Mouse (Mus musculus) left cerebral cortex, adult 11 months (tissue): ENCODE measurements around the gene Dgke.
"Not testable (repeated sequence)": the region's sequence is repeated elsewhere in the genome, so short reads cannot be mapped to it uniquely, and the experiment has no call there.

Experiments used
- DNase-seq: peaks from one replicate; pipeline ENCODE4 v3.0.0; 2022; ENCODE audit warnings: low spot score

Gene Dgke

GRCm38 (mm10) chr11:89002621-89003020 lies 64.0 kb downstream of the Dgke start:
- DNase-seq = no peak

GRCm38 (mm10) chr11:89002068-89002467 lies 64.6 kb downstream of the Dgke start:
- no peak for DNase-seq

DNA sequence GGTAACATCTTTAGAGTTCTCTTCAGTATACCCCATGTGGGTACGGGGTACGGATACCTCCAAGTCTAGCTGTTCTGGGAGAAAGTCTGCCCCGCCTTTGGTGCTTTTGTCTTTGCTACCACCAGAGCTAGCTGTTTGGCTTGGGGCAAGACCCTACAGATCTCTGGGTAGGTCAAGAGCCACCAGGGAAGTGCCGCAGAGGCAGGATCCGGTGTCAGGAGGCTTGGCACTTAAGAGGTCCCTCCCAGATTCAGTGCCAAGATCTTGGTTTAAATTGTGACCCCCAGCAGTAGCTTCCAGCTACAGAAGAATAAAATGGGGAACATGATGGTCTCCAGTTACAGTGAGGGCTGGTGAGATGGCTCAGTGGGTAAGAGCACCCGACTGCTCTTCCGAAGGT lies 65.1 kb downstream of the Dgke start:
- no peak for DNase-seq

- no peak for DNase-seq
Measured at GRCm38 (mm10) chr11:89000527-89000819, 66.2 kb downstream of the Dgke start.

DNA sequence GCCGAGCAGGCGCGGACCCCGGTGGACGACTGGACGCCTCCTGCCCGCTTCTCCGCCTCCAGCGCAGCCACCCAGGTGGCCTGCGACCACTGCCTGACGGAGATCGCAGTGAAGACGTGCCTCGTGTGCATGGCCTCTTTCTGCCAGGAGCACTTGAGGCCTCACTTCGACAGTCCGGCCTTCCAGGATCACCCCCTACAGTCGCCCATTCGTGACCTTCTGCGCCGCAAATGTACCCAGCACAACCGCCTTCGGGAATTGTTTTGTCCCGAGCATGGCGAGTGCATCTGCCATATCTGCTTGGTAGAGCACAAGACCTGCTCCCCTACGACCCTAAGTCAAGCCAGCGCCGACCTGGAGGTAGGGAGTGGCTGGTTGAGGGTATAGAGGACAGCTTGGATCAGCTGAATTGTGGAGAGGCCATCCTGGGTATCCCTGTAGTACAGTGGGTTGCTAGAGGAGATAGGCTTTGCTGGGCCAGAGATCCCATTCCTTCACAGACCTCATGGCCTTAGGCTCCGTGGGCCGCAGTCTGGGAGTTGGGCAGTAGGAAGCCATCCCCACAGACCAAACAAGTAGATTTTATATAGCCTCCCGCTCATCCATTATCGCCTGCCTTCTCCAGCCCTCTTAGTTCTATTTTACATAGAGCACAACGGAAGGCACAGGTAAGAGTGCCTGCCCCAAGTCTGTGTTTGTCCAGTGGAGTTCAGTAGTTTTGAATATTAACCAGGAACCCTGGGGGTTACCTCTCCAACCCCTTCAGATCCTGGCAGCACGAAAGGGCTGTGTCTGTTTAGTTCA lies 66.7 kb downstream of the Dgke start:
- no peak for DNase-seq

DNA sequence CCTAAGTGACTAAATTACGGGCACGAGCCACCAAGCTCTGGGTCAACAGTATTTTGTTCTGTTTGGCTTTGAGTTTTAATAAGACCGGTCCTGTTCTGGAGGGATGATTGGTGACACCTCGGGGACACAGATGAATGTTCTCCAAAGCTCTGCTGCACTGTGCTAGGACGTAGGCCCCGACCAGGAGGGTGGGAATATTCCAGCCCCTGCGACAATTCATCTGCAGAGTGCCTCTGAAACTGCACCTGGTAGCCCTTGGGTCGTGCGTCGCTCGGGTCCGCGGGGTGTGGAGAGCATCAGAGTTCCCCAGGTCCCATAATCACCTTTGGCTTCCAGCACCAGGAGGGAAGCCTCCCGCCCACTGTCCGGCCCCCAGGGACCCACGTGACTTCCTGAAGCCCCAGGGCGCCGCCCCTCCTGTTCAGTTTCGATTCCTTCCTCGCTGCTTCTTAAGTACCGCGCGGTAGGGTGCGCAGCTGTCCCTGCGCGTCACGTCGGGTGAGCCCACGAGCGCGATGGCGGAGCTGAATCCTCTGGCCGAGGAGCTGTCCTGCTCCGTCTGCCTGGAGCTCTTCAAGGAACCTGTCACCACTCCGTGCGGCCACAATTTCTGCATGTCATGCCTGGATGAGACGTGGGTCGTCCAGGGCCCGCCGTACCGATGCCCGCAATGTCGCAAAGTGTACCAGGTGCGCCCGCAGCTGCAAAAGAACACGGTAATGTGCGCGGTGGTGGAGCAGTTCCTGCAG lies 67.5 kb downstream of the Dgke start, which contains the start of gene Trim25:
TSS of gene Trim25 (plus strand) at position 403 of the 749 bp plus-strand sequence.
- peak; percentile 33 for DNase-seq

- DNase-seq = no peak
Measured at GRCm38 (mm10) chr11:88998406-88998805, 68.2 kb downstream of the Dgke start.

- DNase-seq = not testable (repeated sequence)
Measured at GRCm38 (mm10) chr11:88997343-88997742, 69.3 kb downstream of the Dgke start.

- DNase-seq = no peak
Measured at GRCm38 (mm10) chr11:88996427-88996826, 70.2 kb downstream of the Dgke start.

GRCm38 (mm10) chr11:88995616-88996015 lies 71.0 kb downstream of the Dgke start:
- no peak for DNase-seq

- DNase-seq = no peak
Measured at GRCm38 (mm10) chr11:88994492-88994891, 72.2 kb downstream of the Dgke start.

DNA sequence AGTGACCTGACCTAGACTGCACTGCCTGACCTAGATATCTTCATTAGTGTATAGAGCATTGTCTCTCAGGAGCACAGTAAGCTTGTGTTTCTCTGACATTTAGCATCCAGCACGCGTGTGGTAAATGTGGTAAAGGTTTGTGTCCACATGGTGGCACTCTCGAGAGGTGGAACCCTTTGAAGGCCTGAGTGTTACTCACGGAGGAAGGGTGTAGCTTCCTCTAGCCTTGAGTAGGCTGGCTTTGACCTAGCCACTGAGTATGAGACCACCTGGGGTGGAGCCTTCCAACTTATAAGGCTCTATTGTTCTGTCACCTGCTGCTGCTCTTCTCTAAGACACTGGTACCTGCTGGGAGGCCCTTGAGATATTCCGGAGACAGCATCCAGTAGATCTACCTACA lies 73.0 kb downstream of the Dgke start:
- DNase-seq = no peak

DNA sequence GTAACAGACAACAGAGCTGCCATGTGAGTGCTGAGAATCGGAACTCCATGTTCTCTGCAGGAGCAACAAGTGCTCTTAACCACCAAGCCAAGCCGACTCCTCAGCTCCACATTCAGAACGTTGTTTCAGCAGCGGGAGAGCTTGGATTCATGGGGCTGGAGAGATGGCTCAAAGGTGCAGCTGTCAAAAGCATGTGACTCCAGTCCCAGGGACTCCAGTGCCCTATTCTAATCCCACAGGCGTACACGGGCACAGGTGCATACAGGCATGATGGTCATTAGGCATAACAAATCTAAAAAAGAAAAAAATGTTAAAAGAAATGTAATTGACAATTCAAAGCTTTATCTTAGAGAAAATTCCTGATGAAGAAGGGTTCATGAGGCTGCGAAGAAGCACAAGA lies 73.5 kb downstream of the Dgke start:
- no peak for DNase-seq

- no peak for DNase-seq
Measured at GRCm38 (mm10) chr11:88989530-88989929, 77.1 kb downstream of the Dgke start.

DNA sequence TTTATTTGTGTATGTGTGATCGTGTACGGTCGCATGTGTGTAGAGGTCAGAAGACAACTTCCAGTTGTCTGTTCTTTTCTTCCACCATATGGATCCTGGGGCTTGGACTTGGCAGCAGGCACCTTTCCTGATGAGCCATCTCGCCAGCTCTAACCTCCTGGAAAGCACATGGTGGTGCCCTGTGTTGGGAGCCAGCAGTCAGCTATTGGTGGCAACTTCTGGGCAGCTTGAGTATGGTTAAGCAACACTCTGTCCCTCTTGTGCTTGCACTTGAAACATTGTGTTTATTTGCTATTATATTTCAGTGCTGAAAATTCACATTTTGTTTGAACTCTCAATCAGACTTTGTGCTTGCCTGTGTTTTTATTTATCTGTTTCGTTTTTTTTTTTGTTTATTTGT lies 77.7 kb downstream of the Dgke start:
- DNase-seq = no peak

- DNase-seq = no peak
Measured at GRCm38 (mm10) chr11:88986616-88987015, 80.0 kb downstream of the Dgke start.
